In the genomic region with DNA sequence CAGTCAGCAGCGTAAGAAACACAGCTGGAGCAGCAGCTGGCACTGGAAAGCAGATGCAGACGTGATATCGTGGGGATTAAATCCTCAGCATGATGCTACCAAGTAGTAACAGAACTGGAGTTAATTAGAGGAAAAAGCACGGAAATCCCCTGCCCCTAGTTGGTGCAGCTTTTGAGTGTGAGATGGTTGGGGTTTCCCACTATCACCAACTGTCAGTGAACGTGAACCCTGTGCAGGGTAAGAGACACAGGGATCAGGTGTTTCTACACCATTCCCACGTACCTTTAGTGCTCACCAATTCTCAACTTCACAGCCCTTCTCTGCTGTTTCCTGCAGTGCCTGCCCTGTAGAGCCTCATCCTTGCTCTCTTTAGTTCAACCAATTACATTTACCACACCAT, we compare ENCODE assay signal across 24 mouse cellular contexts. TPM values are rescaled to one million over a fixed set of nuclear protein-coding genes. Genes with fewer than 3 reads are reported as not detected.
"Had no signal": no experiment of that assay in that cellular context is flagged by ENCODE, and none has a peak within 500 bp of the region (broad histone marks: within the 10 kb centered on the region; RNA-seq: fewer than 3 reads in every experiment).

No protein-coding gene starts in this region.

- H3K27me3 ChIP-seq: kidney, embryonic 15.5 days; limb, embryonic 13.5 days; liver, embryonic 12.5 days; liver, embryonic 15.5 days; lung, embryonic 15.5 days; megakaryocyte, embryonic 14.5 days; midbrain, embryonic 13.5 days; neural tube, embryonic 13.5 days; stomach, embryonic 15.5 days had no signal

- H3K4me3 ChIP-seq: kidney, embryonic 15.5 days; limb, embryonic 10.5 days; limb, embryonic 13.5 days; liver, embryonic 12.5 days; liver, embryonic 15.5 days; lung, embryonic 15.5 days; megakaryocyte, embryonic 14.5 days; midbrain, embryonic 10.5 days; midbrain, embryonic 13.5 days; myocyte; neural tube, embryonic 13.5 days; stomach, embryonic 15.5 days had no signal

- H3K4me1 ChIP-seq: kidney, embryonic 15.5 days; limb, embryonic 10.5 days; limb, embryonic 13.5 days; liver, embryonic 12.5 days; liver, embryonic 15.5 days; lung, embryonic 15.5 days; midbrain, embryonic 10.5 days; midbrain, embryonic 13.5 days; neural tube, embryonic 13.5 days; stomach, embryonic 15.5 days had no signal

- H3K27ac ChIP-seq: kidney, embryonic 15.5 days; limb, embryonic 10.5 days; limb, embryonic 13.5 days; liver, embryonic 12.5 days; liver, embryonic 15.5 days; lung, embryonic 15.5 days; midbrain, embryonic 10.5 days; midbrain, embryonic 13.5 days; neural tube, embryonic 13.5 days; stomach, embryonic 15.5 days had no signal

- H3K9me3 ChIP-seq: kidney, embryonic 15.5 days; limb, embryonic 10.5 days; limb, embryonic 13.5 days; liver, embryonic 12.5 days; liver, embryonic 15.5 days; lung, embryonic 15.5 days; megakaryocyte, embryonic 14.5 days; midbrain, embryonic 10.5 days; midbrain, embryonic 13.5 days; neural tube, embryonic 13.5 days; stomach, embryonic 15.5 days had no signal

- H3K4me2 ChIP-seq: kidney, embryonic 15.5 days; limb, embryonic 13.5 days; liver, embryonic 12.5 days; liver, embryonic 15.5 days; lung, embryonic 15.5 days; midbrain, embryonic 13.5 days; neural tube, embryonic 13.5 days; stomach, embryonic 15.5 days had no signal

- ATAC-seq: liver, embryonic 12.5 days; midbrain, embryonic 13.5 days; midbrain, embryonic 16.5 days had no signal

- H3K9ac ChIP-seq: kidney, embryonic 15.5 days; limb, embryonic 13.5 days; liver, embryonic 12.5 days; liver, embryonic 15.5 days; lung, embryonic 15.5 days; midbrain, embryonic 13.5 days; neural tube, embryonic 13.5 days; stomach, embryonic 15.5 days had no signal

- DNase-seq: kidney, postnatal 10 days; kidney, postnatal 36 days; liver; lung, adult 18-20 months; lung, postnatal 10 days; lung, postnatal 36 days; right cerebral cortex, postnatal 25 days; spleen, adult 18-20 months; thymus, postnatal 36 days had no signal

RNA-seq across cellular contexts. Expression of a gene that starts 37.6 kb away (rescaled TPM):
- total RNA-seq: monocyte, adult 5-6 weeks had no signal
- polyA plus RNA-seq: liver, embryonic 12.5 days; myocyte; thymus, postnatal 0 days had no signal
